7 mouse cellular contexts compared by ENCODE assay signal in genomic region chr3:131271559-131272373, GRCm38 (mm10). TPM values are rescaled to one million over a fixed set of nuclear protein-coding genes. Genes with fewer than 3 reads are reported as not detected.
DNase-seq lines count a peak whose midpoint lies in the region; ATAC-seq and TF ChIP-seq lines count a peak whose summit lies in the region.

Gene Hadh, minus strand, starts transcription at chr3:131272101.

- H3K4me1 ChIP-seq in intestine, postnatal 0 days (replicated peaks; ENCODE audit: control insufficient read depth, insufficient read depth, low read length) = no peaks in the 10 kb centered on the region; the same call in 1 of the 2 replicates
- peaks cover 23% of the 10 kb centered on the region for H3K4me1 ChIP-seq in midbrain, embryonic 12.5 days
- H3K4me1 ChIP-seq in small intestine, adult 2 months (ENCODE audit: control insufficient read depth, insufficient read depth, insufficient read length, low read length) = peaks cover 12% of the 10 kb centered on the region; the same call in 1 of the 2 replicates

- no peaks in the 10 kb centered on the region for H3K27me3 ChIP-seq in intestine, postnatal 0 days (replicated peaks; ENCODE audit: control insufficient read depth, insufficient read depth, low read length)
- peaks cover 12% of the 10 kb centered on the region for H3K27me3 ChIP-seq in midbrain, embryonic 12.5 days
- H3K27me3 ChIP-seq in small intestine, adult 2 months (ENCODE audit: control insufficient read depth, insufficient read depth, low read length) = no peaks in the 10 kb centered on the region

- peak; percentile 79 for DNase-seq in adrenal gland, adult 8-10 months
- DNase-seq in embryo, embryonic 9.5 days (ENCODE audit: extremely low spot score) = peak; percentile 92
- no peak for DNase-seq in gonadal fat pad, adult 2 months (ENCODE audit: low read depth)
- DNase-seq in left cerebral cortex, postnatal 4 days = peak; percentile 87

- peak; percentile 85 for ATAC-seq in intestine, postnatal 0 days
- ATAC-seq in midbrain, embryonic 12.5 days (ENCODE audit: low FRiP score, low read depth) = peak; percentile 94

- TF ChIP-seq CTCF in intestine, postnatal 0 days (IDR thresholded peaks at IDR 0.05; ENCODE audit: low read depth) = no peak
- TF ChIP-seq CTCF in small intestine, adult 2 months (IDR thresholded peaks at IDR 0.05; ENCODE audit: extremely low read depth, insufficient read length, insufficient replicate concordance, low read depth, low read length) = no peak

- under 1% methylated on average over 53 of the region's 54 CpGs for WGBS in intestine, postnatal 0 days
- WGBS in midbrain, embryonic 12.5 days = under 1% methylated on average over 42 of the region's 54 CpGs
- under 1% methylated on average over 54 of the region's 54 CpGs for whole genome bisulfite sequencing in small intestine, adult 2 months

- H3K36me3 ChIP-seq in intestine, postnatal 0 days (ENCODE audit: control insufficient read depth, insufficient read depth) = peaks cover 4% of the 10 kb centered on the region; the same call in 1 of the 2 replicates
- H3K36me3 ChIP-seq in midbrain, embryonic 12.5 days = no peaks in the 10 kb centered on the region
- peaks cover 8% of the 10 kb centered on the region for H3K36me3 ChIP-seq in small intestine, adult 2 months (ENCODE audit: control insufficient read depth, insufficient read depth, low read length)

- intact Hi-C loops in left cerebral cortex, postnatal 4 days (cut with DNase I) = no loop called here

- H3K4me3 ChIP-seq in intestine, postnatal 0 days (ENCODE audit: low read depth, low read length) = peak within 1 kb of the TSS; percentile 73
- H3K4me3 ChIP-seq in midbrain, embryonic 12.5 days = peak within 1 kb of the TSS; percentile 68
- peak within 1 kb of the TSS; percentile 99 for H3K4me3 ChIP-seq in small intestine, adult 2 months (ENCODE audit: low read depth, low read length)

- no peaks in the 10 kb centered on the region for H3K9me3 ChIP-seq in intestine, postnatal 0 days (ENCODE audit: control insufficient read depth)
- H3K9me3 ChIP-seq in midbrain, embryonic 12.5 days = no peaks in the 10 kb centered on the region

- peak; percentile 36; the same call in 1 of the 2 replicates for TF ChIP-seq POLR2A in small intestine, adult 2 months (IDR thresholded peaks at IDR 0.05; ENCODE audit: low read depth, low read length)

- H3K4me2 ChIP-seq in intestine, postnatal 0 days (replicated peaks; ENCODE audit: low read depth) = peak within 1 kb of the TSS; percentile 72
- peak within 1 kb of the TSS; percentile 80 for H3K4me2 ChIP-seq in midbrain, embryonic 12.5 days (replicated peaks)

- H3K9ac ChIP-seq in intestine, postnatal 0 days (ENCODE audit: low read depth, low read length) = peak within 1 kb of the TSS; percentile 84
- peak within 1 kb of the TSS; percentile 59 for H3K9ac ChIP-seq in midbrain, embryonic 12.5 days (replicated peaks)

- peak within 1 kb of the TSS; percentile 97 for H3K27ac ChIP-seq in intestine, postnatal 0 days (ENCODE audit: low read depth, low read length)
- 0 out of 2 replicates have a peak within 1 kb of the TSS, but pooled peaks have one; percentile 46 for H3K27ac ChIP-seq in midbrain, embryonic 12.5 days (replicated peaks)
- H3K27ac ChIP-seq in small intestine, adult 2 months (ENCODE audit: insufficient read depth, low read depth, low read length) = peak within 1 kb of the TSS; percentile 93

RNA-seq across cellular contexts. Expression of gene Hadh, which starts in this region (rescaled TPM):
- 100 to 1,000 TPM; 375 to 489 (median 428) TPM for total RNA-seq in adrenal gland, adult 8-10 months (2022)
- 179 and 212 TPM in 2 replicates for polyA plus RNA-seq in gonadal fat pad, adult 2 months (2012; rRNA removed)
- polyA plus RNA-seq in intestine, postnatal 0 days (2015; fragmentation: Nextera tagmentation; extraction: Ambion mirVana) = 581 and 642 TPM in 2 replicates
- total RNA-seq in left cerebral cortex, postnatal 4 days (2021) = 10 to 100 TPM; 16.5 to 18.2 TPM
- polyA plus RNA-seq in midbrain, embryonic 12.5 days (2016; fragmentation: Nextera tagmentation; extraction: Ambion mirVana) = 48.2 and 49.0 TPM in 2 replicates
- 118 and 314 TPM in 2 replicates for polyA plus RNA-seq in small intestine, adult 2 months (2012; rRNA removed)

Comparison
In these comparisons a context has a peak if more than half of its experiments do, and no peak if none do; other contexts are left out.
1. RNA of gene Hadh (total RNA-seq): 375 to 489 TPM in adrenal gland, adult 8-10 months; 16.5 to 18.2 TPM in left cerebral cortex, postnatal 4 days; every median in the first group is over 10 times any median in the second.
2. H3K27ac ChIP-seq: peak in every context shown above with its lines; median percentile 97 in intestine, postnatal 0 days; 93 in small intestine, adult 2 months; 46 in midbrain, embryonic 12.5 days.
3. Peak in every context shown above with its lines, with median percentiles within 50 percentile points of each other: H3K4me3 ChIP-seq.